Mouse (Mus musculus) Muller cell, postnatal 12 days (primary cell): ENCODE data around the gene Uxt.

Experiments used
- DNase-seq: peaks from one replicate; pipeline ENCODE4 v3.0.0-alpha.2; 2015; ENCODE audit errors: inconsistent ontology term

Uxt gene

GRCm38 (mm10) chrX:20961477-20962378 is at the start of gene Uxt:
Uxt (minus strand) TSS chrX:20962017.
- peak; percentile 95 for DNase-seq

- no peak for DNase-seq
Observed at GRCm38 (mm10) chrX:20980901-20981300, 19.1 kb upstream of the Uxt start.

- peak; percentile 93 for DNase-seq
Observed at GRCm38 (mm10) chrX:20950191-20950880, 11.5 kb downstream of the Uxt start, which contains the start of gene Elk1. Elk1 (minus strand) TSS chrX:20950608.

- DNase-seq: peak; percentile 51
Observed at GRCm38 (mm10) chrX:20946055-20946454, 15.8 kb downstream of the Uxt start.

- no peak for DNase-seq
Observed at GRCm38 (mm10) chrX:20931963-20932362, 29.9 kb downstream of the Uxt start.

- DNase-seq: no peak
Observed at GRCm38 (mm10) chrX:20931364-20931763, 30.5 kb downstream of the Uxt start, which contains the start of gene Cfp. Cfp (minus strand) TSS chrX:20931555.

GRCm38 (mm10) chrX:20929859-20930258 is 32.0 kb downstream of the Uxt start:
- no peak for DNase-seq

- no peak for DNase-seq
Observed at GRCm38 (mm10) chrX:20924976-20925375, 36.8 kb downstream of the Uxt start.

- DNase-seq: no peak
Observed at GRCm38 (mm10) chrX:20923506-20923905, 38.3 kb downstream of the Uxt start.

GRCm38 (mm10) chrX:20921366-20921765 is 40.5 kb downstream of the Uxt start:
- no peak for DNase-seq

GRCm38 (mm10) chrX:20920844-20921364 is 40.9 kb downstream of the Uxt start, which contains the start of gene Syn1:
Syn1 (minus strand) TSS chrX:20921004.
- peak; percentile 90 for DNase-seq

GRCm38 (mm10) chrX:20920249-20920843 is 41.5 kb downstream of the Uxt start:
- DNase-seq: no peak

GRCm38 (mm10) chrX:20915075-20915474 is 46.7 kb downstream of the Uxt start:
- DNase-seq: no peak

GRCm38 (mm10) chrX:20913726-20914125 is 48.1 kb downstream of the Uxt start:
- no peak for DNase-seq

GRCm38 (mm10) chrX:20910074-20910473 is 51.7 kb downstream of the Uxt start:
- DNase-seq: no peak
